Mouse (Mus musculus) myocyte (in vitro differentiated cells): ENCODE data around the gene Hoxb9. TPM values are rescaled to one million over a fixed set of nuclear protein-coding genes. Genes with fewer than 3 reads are reported as not detected.

Experiments
- H3K27me3 ChIP-seq: one replicate; pipeline ENCODE4 v1.6.1; 2011; ENCODE audit not compliant: control insufficient read depth, insufficient read depth, insufficient read length
- H3K36me3 ChIP-seq: one replicate; pipeline ENCODE4 v1.6.1; 2011; ENCODE audit not compliant: control insufficient read depth, insufficient read depth
- H3K4me2 ChIP-seq: one replicate; pipeline ENCODE4 v1.6.1; 2011; ENCODE audit warnings: low read depth, control low read depth
- H3K4me3 ChIP-seq: one replicate; pipeline ENCODE4 v1.5.1; 2011; ENCODE audit warnings: mild to moderate bottlenecking, control low read depth, moderate library complexity
- H3K79me2 ChIP-seq: one replicate; pipeline ENCODE4 v1.6.1; 2011; ENCODE audit not compliant: control insufficient read depth, insufficient read depth
- H3ac ChIP-seq: one replicate; pipeline ENCODE4 v1.6.1; 2011; ENCODE audit not compliant: control insufficient read depth, insufficient read length
- CEBPB ChIP-seq: IDR thresholded peaks from 2 replicates; pipeline ENCODE4 v1.6.1; 2011; ENCODE audit warnings: mild to moderate bottlenecking, moderate library complexity; ENCODE audit not compliant: poor library complexity, insufficient read depth, severe bottlenecking
- E2F4 ChIP-seq: IDR thresholded peaks from one replicate; pipeline ENCODE4 v1.6.1; 2011; ENCODE audit warnings: mild to moderate bottlenecking, control low read depth, moderate library complexity; ENCODE audit not compliant: insufficient read depth
- MAX ChIP-seq: IDR thresholded peaks from one replicate; pipeline ENCODE4 v1.6.1; 2011; ENCODE audit warnings: low read depth, mild to moderate bottlenecking, control low read depth
- MYOD1 ChIP-seq, 3 experiments: IDR thresholded peaks; one replicate each; pipeline ENCODE4 v1.6.1; 2011; ENCODE audit warnings: control low read depth in 2 of 3, low read depth in 2 of 3, mild to moderate bottlenecking in 2 of 3, moderate library complexity in 1 of 3; ENCODE audit not compliant: insufficient read length in 2 of 3, control insufficient read depth in 1 of 3
- MYOG ChIP-seq, 3 experiments: IDR thresholded peaks; one replicate each; pipeline ENCODE4 v1.6.1; 2011; ENCODE audit warnings: control low read depth in 2 of 3, low read depth in 2 of 3, mild to moderate bottlenecking in 2 of 3; ENCODE audit not compliant: insufficient read length in 2 of 3, control insufficient read depth in 1 of 3, insufficient read depth in 1 of 3
- POLR2A ChIP-seq: IDR thresholded peaks from one replicate; pipeline ENCODE4 v1.6.1; 2011; ENCODE audit warnings: low read depth, mild to moderate bottlenecking, control low read depth, moderate library complexity; ENCODE audit not compliant: insufficient read length
- POLR2AphosphoS2 ChIP-seq: IDR thresholded peaks from one replicate; pipeline ENCODE4 v1.6.1; 2011; ENCODE audit warnings: low read depth, control low read depth; ENCODE audit not compliant: insufficient read length
- REST ChIP-seq: IDR thresholded peaks from one replicate; pipeline ENCODE4 v1.6.1; 2011; ENCODE audit warnings: mild to moderate bottlenecking, control low read depth, moderate library complexity; ENCODE audit not compliant: insufficient read depth, insufficient read length
- SRF ChIP-seq: IDR thresholded peaks from one replicate; pipeline ENCODE4 v1.6.1; 2011; ENCODE audit warnings: low read depth; ENCODE audit not compliant: control insufficient read depth, insufficient read length
- TCF12 ChIP-seq: IDR thresholded peaks from one replicate; pipeline ENCODE4 v1.6.1; 2011; ENCODE audit warnings: mild to moderate bottlenecking, control low read depth; ENCODE audit not compliant: poor library complexity, insufficient read depth, severe bottlenecking
- TCF3 ChIP-seq: IDR thresholded peaks from one replicate; pipeline ENCODE4 v1.6.1; 2011; ENCODE audit warnings: low read depth, control low read depth; ENCODE audit not compliant: insufficient read length
- USF1 ChIP-seq: IDR thresholded peaks from one replicate; pipeline ENCODE4 v1.6.1; 2011; ENCODE audit warnings: low read depth, mild to moderate bottlenecking, control low read depth, moderate library complexity
- polyA plus RNA-seq: library from polyadenylated mRNA; unstranded; fragments of >200 nt; fragmentation: generic; extraction: Trizol; gene quantifications from one replicate; pipeline ENCODE4 v1.2.1, GENCODE M21; 2012; ENCODE audit warnings: missing spikeins

The Hoxb9 gene
- polyA plus RNA-seq, 1 experiment, result 0.24 TPM

GRCm38 (mm10) chr11:96282795-96283430 lies 11.7 kb downstream of the Hoxb9 start:
- no peaks in the 10 kb centered on the region for H3K36me3 ChIP-seq
- no peak for TF ChIP-seq E2F4
- no peak for TF ChIP-seq POLR2A
- TF ChIP-seq MYOG (IDR thresholded peaks at IDR 0.05; ENCODE audit: control insufficient read depth in 1 of 3, insufficient read depth in 1 of 3, insufficient read length in 2 of 3, low read depth in 2 of 3), result no peak
- no peak for TF ChIP-seq CEBPB
- TF ChIP-seq TCF12, result no peak
- TF ChIP-seq SRF, result no peak
- TF ChIP-seq MAX, result no peak
- TF ChIP-seq REST, result no peak
- TF ChIP-seq USF1, result no peak
- TF ChIP-seq MYOD1 (IDR thresholded peaks at IDR 0.05; ENCODE audit: control insufficient read depth in 1 of 3, insufficient read length in 2 of 3, low read depth in 2 of 3), result no peak
- TF ChIP-seq TCF3, result no peak
- TF ChIP-seq POLR2AphosphoS2, result no peak
- H3K79me2 ChIP-seq, result no peaks in the 10 kb centered on the region
- H3K4me3 ChIP-seq, result no peak overlapping the region
- H3K4me2 ChIP-seq, result no peak overlapping the region
- H3K27me3 ChIP-seq, result peaks cover 91% of the 10 kb centered on the region
- H3ac ChIP-seq, result no peak overlapping the region

- TF ChIP-seq REST, result no peak
- TF ChIP-seq SRF, result no peak
- TF ChIP-seq CEBPB, result no peak
- no peak for TF ChIP-seq TCF3
- TF ChIP-seq MAX, result no peak
- TF ChIP-seq POLR2AphosphoS2, result no peak
- TF ChIP-seq USF1, result no peak
- TF ChIP-seq POLR2A, result no peak
- no peak for TF ChIP-seq TCF12
- no peak for TF ChIP-seq MYOG (IDR thresholded peaks at IDR 0.05; ENCODE audit: control insufficient read depth in 1 of 3, insufficient read depth in 1 of 3, insufficient read length in 2 of 3, low read depth in 2 of 3)
- no peak for TF ChIP-seq MYOD1 (IDR thresholded peaks at IDR 0.05; ENCODE audit: control insufficient read depth in 1 of 3, insufficient read length in 2 of 3, low read depth in 2 of 3)
- Histone ChIP-seq H3ac (no peak overlapping the region), H3K27me3 (peaks cover 94% of the 10 kb centered on the region), H3K4me3 (no peak overlapping the region), H3K36me3 (no peaks in the 10 kb centered on the region), H3K4me2 (peak overlapping the region; percentile 56), H3K79me2 (no peaks in the 10 kb centered on the region)
Observed at GRCm38 (mm10) chr11:96284041-96284749, 12.9 kb downstream of the Hoxb9 start.

DNA sequence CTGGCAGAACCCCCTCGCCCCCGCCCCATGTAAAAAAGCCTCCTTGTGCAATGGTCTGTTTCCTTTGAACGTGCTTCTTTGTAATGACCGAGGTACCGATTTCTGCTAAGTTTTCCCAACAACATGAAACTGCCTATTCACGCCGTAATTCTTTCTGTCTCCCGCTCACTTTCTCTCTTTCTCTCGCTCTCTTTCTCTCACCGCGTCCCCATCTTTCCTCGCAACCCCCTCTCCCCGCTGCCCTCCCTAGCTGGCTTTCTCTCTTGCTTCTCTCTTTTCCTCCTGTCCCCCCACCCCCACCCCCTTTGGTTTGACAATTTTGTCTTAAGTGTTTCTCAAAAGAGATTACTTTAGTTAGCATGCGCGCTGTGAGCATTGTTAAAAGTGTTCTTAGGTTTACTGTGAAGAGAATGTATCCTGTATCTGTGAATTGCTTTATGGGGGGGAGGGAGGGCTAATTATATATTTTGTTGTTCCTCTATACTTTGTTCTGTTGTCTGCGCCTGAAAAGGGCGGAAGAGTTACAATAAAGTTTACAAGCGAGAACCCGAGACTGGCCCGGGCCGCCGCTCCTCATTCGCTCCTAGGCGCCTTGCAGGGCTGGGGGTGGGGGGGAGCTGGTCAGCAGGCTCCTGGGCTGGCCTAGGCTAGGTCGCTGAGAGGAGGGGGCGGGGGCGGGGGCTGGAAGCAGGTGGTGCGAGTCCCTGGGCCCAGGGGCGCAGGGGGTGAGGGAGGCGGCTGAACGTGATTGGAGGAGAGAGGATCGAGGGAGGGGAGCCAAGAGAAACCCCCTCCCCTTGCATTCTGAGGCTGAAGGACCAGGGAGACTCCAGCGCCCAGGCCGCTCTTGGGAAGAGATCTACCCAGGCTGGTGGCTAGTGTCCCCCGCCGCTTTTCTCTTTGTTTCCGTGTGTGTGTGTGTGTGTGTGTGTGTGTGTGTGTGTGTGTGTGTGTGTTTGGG lies 13.8 kb downstream of the Hoxb9 start:
- H3K79me2 ChIP-seq, result no peaks in the 10 kb centered on the region
- no peak overlapping the region for H3ac ChIP-seq
- TF ChIP-seq MYOG (IDR thresholded peaks at IDR 0.05; ENCODE audit: control insufficient read depth in 1 of 3, insufficient read depth in 1 of 3, insufficient read length in 2 of 3, low read depth in 2 of 3) (no peak), REST (no peak), SRF (no peak), E2F4 (no peak), CEBPB (no peak), POLR2A (no peak), TCF12 (no peak), TCF3 (no peak), USF1 (no peak), MAX (no peak), MYOD1 (IDR thresholded peaks at IDR 0.05; ENCODE audit: control insufficient read depth in 1 of 3, insufficient read length in 2 of 3, low read depth in 2 of 3) (no peak), POLR2AphosphoS2 (no peak)
- H3K27me3 ChIP-seq, result peaks cover 95% of the 10 kb centered on the region
- no peak overlapping the region for H3K4me3 ChIP-seq
- H3K4me2 ChIP-seq, result peak overlapping the region; percentile 56
- H3K36me3 ChIP-seq, result no peaks in the 10 kb centered on the region
